Mouse (Mus musculus) left cerebral cortex, postnatal 14 days (tissue): ENCODE results near the gene Lysmd4. TPM values are rescaled to one million over a fixed set of nuclear protein-coding genes. Genes with fewer than 3 reads are reported as not detected.

Experiments used
- DNase-seq, 2 experiments: peaks; one replicate each; pipeline ENCODE4 v3.0.0; 2021 to 2022; ENCODE audit warnings: low spot score in 2 of 2, mixed read lengths in 1 of 2
- intact Hi-C: fragments of 180-260 bp; cut with DNase I; formaldehyde crosslinking; loops from one replicate; pipeline ENCODE4 v1.15.1; 2025
- long read RNA-seq, 2 experiments: library from polyadenylated mRNA; stranded (forward); transcript quantifications; one replicate each; pipeline ENCODE4 v2.0.0; 2021
- total RNA-seq, 2 experiments: library from RNA; stranded (reverse); gene quantifications; 2 replicates each; pipeline ENCODE4 v1.2.3; 2021

Lysmd4 gene
- total RNA-seq, result 10 to 100 TPM; 33.3 to 39.3 TPM
- long read RNA-seq, experiment 1, transcript Lysmd4-202 (4 exons, 3,319 nt), result major isoform, 26 of 80 reads
- long read RNA-seq, experiment 1, transcript Lysmd4-201 (3 exons, 2,898 nt), result minor isoform, 8 of 80 reads
- long read RNA-seq, experiment 1, partial matches to known transcripts, result 13 of 80 reads
- long read RNA-seq, experiment 1, other reads (novel, unspliced or antisense), result 28 of 80 reads
- long read RNA-seq, experiment 2, transcript Lysmd4-202 (4 exons, 3,319 nt), result major isoform, 14 of 84 reads
- long read RNA-seq, experiment 2, transcript Lysmd4-208 (3 exons, 551 nt), result minor isoform, 5 of 84 reads
- long read RNA-seq, experiment 2, transcript Lysmd4-201 (3 exons, 2,898 nt), result minor isoform, 10 of 84 reads
- long read RNA-seq, experiment 2, partial matches to known transcripts, result 15 of 84 reads
- long read RNA-seq, experiment 2, other reads (novel, unspliced or antisense), result 36 of 84 reads

DNA sequence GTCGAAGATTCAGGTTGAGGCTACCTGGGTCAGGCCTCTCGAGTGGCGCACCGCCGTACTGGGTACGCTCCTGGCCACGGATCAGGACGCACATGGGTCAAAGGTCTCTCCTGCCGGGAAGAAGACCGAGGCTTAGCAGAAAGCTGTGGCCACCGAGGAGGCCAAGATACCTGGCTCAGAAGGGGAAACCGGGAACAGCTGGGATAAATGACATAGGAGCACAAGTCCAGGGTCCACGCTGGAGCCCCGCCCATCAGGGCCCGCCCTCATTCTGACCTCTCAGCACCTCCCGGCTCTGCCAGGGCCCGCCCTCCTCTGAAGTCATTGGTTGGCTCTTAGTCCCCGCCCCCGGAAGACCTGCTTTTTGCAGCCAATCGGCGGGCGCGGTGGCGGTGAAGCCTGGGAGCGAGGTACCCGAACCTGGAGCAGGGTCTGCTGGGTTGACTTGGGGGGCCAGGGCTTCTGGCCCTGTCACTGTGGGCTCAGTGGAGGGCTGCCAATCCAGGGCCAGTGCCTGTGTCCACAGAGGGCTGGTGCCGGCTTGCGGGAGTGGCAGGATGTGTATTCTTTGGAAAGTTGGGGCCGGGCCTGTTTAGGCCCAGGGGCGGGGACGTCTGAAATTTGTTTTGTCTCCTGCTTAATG is at the start of gene Lysmd4:
Gene Lysmd4, plus strand, starts transcription at position 325 of the 643 bp plus-strand sequence.
- intact Hi-C loops, result no loop called here

DNA sequence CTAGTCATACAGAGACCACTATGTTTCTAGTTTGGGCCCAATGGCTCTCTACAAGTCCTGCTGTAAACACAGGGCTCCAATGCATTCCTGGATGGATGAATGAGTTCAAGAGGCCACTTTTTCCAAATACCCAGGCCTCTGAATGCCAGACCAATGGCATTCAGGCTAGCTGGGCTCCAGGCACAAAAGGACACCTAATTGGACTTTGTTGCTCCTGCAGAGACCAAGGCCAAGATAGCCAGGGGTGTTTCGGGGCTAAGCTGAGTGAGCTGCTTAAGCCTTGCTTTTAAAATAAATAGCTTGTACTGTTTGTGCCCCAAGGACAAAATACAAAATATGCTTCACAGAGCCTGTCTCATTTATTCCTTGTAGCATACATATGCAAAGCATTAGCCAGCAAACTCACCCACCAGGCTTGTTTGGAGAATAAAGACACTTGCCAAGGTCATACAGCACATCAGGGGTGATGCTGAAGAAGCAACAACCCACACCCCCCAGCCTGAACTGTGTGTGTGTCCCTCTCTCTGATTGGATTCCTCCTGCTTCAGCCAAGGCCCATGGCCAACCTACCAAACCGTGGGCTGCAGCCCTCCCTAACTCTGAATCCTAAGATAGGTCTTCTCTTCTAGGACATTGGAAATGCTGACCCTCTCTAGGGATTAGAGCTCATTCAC is 48.7 kb upstream of the Lysmd4 start:
- no peak for DNase-seq
- intact Hi-C loops, result no loop called here

More for the DNA sequence above, at the start of gene Lysmd4:
- DNase-seq, result peak; percentile 95

DNA sequence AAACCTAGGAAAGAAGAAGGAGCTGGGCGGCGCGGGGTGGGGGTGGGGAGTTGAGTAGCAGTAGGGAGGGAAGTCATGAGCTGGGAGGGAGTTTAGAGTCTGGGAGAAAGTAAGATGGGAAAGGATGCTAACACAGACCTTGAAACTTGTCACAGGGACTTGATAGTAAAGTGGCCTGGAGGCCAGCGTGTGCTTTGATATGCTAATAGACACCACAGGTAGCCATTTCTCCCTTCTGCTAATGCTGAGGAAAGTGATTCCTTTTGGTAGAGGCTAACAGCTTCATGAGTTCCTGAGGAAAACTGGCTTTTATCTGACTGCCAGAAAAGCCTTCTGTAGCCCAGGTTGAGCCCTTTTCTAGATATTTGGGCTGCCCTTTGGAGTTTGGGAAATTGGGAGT is 38.6 kb upstream of the Lysmd4 start:
- intact Hi-C loops, result no loop called here
- DNase-seq, result no peak

DNA sequence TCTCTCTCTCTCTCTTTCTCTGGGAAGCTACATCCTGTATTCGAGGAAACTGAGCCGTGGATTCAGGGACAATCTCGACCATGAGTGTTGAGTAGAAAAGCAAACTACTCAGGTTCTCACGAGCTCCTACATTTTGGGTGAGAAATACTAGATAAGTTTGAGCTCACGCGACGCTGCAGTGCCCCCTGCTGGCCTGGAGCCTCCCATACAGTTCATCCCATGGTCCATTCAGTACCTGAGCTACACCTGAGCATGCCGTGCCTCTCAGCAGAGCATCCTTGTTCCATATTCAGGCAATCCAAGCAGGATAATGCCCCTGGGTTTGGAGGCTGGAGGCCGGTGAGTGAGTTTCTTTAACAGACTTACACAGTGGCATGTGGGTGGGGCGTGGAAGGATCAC is 22.9 kb upstream of the Lysmd4 start:
- peak; percentile 62 to 72 for DNase-seq
- intact Hi-C loops, result loop anchor here (1.0 to 5.0 kb wide), 2 partner anchors 357 to 377 kb away; no protein-coding TSS in a partner anchor

DNA sequence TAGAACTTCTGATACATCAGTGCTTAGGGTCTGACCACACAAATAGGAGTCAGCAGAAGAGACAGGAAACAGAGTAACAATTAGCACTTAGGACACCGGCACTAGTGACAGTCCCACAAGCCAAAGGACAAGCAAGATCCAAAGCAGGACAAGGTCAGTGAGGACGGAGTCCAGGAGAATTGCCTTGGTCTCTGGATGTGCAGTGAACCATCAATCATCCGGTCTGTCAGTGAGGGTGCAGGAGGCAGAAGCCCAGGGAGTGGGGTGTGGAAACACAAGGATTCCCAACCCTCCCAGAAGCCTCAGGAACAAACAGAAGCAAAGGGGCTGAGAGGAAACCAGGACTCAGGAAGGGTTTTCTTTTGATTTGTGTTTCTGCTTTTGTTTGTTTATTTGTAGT is 18.7 kb upstream of the Lysmd4 start:
- intact Hi-C loops, result loop anchor here (10.0 kb wide), 1 partner anchor 489 kb away; no protein-coding TSS in a partner anchor
- DNase-seq, result no peak

DNA sequence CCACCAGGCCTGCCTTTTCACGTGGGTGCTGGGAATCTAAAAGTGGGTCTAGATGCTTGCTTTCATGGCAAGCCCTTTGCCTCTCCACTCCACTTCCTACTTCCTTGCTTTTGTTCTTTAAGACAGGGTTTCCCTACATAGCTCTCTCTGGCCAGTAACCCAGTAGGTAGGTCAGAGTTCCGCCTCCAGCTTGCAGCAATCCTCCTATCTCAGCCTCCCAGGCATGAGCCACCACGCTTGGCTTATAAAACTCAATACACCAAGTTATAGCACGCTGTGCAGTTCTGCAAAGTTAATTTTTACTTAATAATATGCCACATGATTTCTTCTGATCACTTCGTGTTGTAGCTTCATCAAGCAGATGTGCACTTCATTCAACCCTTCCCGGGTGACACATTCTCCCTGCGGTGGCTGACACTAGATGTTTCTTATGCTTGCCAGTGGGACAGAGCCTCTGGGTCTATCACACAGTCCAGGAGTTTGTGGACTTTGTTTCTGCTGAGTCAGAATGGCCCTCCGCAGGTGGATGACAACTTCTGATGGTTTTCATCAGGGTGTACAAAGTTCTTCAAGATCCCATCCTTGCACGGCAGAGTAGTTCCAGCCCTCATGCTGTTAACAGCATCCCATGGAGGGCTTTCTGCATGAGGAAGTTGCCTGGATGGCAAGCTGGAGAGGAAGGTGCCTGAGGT is 16.5 kb upstream of the Lysmd4 start:
- intact Hi-C loops, result loop anchor here (10.0 kb wide), 1 partner anchor 491 kb away; no protein-coding TSS in a partner anchor
- no peak for DNase-seq

DNA sequence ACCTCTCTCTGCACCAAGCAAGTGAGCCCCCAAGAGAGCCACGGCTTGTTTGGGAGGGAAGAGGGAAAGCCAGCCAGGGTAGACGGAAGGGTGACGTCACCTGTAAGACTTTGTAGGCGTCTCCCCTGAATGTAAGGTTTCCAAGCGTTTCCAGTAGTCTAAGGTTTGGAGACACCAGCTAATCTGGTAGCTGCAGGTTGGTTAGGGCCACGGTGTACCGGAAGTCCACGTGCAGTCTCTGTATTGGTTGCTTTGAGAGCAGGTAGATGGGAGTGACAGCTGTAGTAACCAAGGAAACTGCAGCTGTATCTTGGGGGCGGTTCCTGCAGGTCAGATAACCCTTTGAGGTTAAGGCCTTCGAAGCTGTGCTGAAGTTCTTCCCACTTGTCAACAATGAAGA is 15.8 kb upstream of the Lysmd4 start:
- intact Hi-C loops, result loop anchor here (10.0 kb wide), 1 partner anchor 492 kb away; no protein-coding TSS in a partner anchor
- no peak for DNase-seq

DNA sequence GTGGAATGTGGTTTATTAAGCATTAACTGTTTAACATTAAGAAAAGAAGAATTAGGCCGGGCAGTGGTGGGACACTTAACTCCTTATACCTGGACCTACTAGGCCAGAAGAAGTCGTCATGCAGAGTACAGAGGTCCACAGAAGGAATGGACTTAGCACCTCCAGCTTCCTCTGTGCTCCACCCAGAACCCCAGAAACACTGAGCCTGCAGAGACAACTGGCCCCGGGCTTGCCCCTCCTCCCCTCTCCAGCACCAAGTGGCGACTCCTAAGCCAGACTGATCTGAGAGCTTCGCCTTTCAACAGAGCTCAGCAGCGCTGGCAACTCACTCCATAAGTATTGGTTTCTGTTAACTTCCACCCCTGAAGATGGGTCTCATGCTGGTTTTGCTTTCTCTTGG is 14.6 kb upstream of the Lysmd4 start:
- DNase-seq, result no peak
- intact Hi-C loops, result loop anchor here (10.0 kb wide), 1 partner anchor 493 kb away; no protein-coding TSS in a partner anchor

DNA sequence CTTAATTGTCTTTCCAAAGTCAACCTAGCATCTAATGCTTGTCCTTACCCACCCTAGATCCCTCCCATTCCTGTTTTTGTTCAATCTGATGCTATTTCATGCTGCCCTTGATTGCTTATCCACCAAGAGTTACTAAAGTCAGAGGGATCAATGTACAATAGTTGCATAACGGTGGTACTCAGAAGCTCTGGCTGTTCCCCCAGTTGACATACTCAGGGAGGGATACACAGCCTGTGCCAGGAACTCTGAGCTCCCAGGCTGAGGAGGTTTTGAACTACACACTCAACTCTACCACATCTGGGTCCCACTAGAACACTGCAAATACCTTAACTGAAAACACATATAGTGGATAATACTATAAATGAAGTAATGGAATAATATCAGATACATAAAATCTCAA is 14.0 kb upstream of the Lysmd4 start:
- intact Hi-C loops, result loop anchor here (10.0 kb wide), 1 partner anchor 494 kb away; no protein-coding TSS in a partner anchor
- no peak for DNase-seq

DNA sequence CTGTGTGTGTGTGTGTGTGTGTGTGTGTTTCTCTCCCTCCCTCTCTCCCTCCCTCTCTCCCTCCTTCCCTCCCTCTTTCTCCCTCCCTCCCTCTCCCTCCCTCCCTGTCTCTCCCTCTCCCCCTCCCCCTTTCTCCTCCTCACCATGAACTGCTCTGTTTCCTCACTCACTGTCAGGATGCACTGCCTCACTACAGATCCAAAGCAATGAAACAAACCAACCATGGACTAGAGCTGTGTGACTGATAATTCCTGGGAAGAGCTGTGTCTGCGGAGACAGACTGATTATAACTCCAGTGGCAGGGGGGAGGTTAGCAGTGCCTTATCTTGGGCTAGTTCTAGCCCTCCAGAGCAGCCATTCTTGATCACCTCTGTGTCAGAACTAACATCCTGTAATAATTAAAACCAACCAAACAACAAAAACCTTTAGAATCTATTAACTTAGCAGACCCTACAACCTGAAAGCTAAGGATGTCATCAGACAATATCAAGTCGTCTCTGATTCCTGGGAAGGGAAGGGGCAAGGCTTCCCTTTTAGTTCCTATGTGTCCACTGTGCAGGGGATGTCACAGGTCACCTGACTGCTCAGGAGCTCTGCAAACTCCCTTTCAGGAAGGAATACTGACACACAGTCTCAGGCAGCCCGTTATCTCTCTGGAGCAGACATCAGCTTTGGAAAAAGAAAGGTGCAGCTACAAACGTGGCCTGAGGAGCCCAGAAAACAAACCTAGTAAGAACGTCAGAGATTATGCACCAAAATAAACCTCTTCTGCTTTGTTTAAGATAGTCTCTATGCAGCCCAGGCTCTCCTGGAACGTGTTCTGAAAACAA is 12.1 kb upstream of the Lysmd4 start:
- DNase-seq, result no peak
- intact Hi-C loops, result no loop called here

DNA sequence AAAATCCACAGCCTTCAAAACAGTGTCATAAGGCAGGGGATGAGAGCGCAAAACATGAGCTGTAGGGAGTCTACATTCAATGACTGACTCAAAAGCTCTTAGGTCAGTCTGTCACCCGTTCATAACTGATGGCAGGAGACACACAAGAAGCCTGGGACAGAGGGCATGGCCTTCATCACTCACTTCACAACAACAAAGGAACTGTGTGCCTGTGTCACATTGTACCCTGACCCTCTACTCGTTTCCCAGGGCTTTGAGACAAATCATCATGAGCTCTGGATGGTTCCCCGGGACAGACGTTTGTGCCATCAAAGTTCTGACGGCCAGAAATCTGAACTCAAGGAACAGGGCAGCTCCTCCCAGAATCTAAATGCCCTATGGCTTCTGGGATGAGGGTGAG is 11.0 kb upstream of the Lysmd4 start:
- intact Hi-C loops, result no loop called here
- DNase-seq, result no peak

DNA sequence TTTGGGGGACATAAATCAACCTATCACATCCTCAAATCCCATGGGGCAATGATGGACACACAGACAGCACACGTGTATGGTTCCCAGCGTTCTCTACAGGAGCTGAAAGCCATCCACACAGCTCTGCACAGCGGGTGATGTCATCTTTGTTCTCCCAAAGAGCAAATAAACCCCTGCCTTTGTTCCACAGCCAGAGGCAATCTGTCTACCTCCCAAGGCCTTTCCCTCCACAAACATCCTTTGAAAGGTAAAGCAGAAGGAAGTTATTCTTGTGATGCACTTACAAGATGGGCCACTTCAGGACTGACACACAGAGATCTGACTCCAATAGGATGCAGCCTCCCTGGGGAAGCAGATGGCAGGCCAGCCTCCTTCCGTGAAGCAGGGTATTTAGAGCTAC is 10.4 kb upstream of the Lysmd4 start:
- DNase-seq, result no peak
- intact Hi-C loops, result no loop called here

DNA sequence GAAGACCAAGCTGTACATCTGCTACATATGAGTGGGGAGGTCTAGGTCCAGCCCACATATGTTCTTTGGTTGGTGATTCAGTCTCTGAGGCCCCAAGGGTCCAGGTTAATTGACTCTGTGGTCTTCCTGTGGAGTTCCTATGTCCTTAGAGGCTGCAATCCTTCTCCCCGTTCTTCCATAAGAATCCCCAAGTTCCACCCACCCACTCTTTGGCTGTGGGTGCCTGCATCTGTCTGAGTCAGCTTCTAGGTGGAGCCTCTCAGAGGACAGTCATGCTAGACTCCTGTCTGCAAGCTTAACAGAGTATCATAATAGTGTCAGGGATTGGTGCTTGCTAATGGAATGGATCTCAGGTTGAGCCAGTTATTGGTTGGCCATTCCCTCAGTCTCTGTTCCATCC is 8.8 kb upstream of the Lysmd4 start:
- no peak for DNase-seq
- intact Hi-C loops, result no loop called here

DNA sequence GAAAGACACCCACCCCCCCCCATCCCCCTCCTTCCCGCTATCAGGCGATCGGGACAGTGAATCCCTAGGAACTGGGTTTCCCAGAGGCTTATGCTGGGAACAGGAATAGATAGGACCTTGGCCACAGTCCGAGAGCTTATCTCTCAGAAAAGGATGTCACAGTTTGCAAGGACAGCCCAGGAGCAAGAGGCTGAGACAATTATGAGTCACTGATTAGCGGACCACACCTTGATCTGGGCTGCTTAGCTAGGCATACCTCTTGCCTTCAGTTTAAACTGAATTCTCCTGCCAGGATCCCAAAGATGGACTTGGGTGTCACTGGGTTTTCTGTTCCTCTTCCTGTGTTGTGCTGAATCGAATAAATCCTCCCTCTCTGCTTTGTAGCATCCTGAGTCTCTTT is 6.0 kb upstream of the Lysmd4 start:
- intact Hi-C loops, result no loop called here
- no peak for DNase-seq

DNA sequence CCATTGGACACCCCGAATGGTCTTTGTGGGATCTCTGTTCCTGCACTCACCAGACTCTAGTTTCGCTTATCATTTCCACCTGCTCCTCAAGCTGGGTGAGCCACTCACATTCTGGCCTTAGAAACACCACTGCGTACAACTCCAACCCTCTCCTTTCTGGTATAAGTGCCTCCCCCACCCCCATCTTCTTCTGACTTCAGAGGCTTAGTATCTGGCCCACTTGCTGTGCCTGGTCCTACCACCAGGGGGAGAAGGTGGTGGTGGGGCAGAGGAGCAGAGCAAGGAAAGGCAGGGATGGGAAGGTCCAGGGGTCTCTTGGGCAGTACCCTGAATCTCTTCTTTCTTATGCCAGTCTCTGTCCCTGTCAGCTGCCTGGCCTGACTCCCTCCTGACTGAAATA is 5.3 kb upstream of the Lysmd4 start:
- DNase-seq, result peak in 1 of 2 experiments; percentile 50
- intact Hi-C loops, result no loop called here

DNA sequence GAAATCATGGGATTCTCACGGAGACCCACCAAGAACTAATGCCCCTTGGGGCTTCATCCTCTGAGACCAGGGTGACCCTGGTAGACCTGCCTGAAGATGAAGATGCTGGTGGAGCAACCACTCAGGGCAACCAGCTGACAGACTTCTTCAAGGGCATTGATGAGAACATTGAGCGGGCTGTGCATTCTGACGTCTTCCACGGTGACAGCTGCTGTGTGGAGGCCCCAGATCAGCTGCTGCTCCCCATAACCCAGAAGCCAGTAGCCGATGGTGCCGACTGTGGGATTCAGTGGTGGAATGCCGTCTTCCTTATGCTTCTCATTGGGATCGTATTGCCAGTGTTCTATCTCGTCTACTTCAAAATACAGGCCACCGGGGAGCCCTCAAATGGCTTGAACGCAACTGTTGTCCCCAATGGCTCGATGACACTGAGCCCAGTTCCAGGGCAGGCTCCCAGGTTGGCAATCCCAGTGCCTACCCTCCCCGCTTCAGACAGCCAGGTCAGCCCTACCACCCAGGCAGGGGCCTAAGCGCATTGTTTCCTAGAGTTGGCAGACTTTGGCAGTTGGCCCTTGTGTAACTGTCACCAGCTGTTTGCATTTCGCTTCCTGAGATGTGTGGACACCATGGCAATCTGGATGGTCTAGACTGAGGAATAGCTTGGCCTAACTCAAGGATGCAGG is 3.7 kb downstream of the Lysmd4 start:
- intact Hi-C loops, result loop anchor here (5.0 kb wide), 1 partner anchor 406 kb away; no protein-coding TSS in a partner anchor
- no peak for DNase-seq

DNA sequence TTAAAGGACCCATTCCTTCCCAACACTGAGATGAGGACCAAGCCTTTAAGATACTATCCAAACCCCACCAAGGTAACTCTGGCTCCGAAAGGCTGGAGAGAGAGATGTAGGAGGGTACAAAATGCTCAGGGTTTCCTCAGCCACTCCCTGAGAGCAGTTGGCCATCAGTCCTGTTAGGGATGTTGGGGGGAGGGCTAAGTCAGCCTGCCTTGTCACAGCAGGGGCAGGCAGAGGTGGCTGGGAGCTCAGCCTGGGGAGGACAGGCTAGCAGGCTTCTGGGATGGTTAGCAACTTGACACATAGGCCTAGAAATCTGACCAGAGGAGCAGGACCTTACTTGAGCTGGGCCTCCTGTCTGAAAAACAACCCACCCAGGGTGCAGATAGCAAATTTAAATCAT is 5.2 kb downstream of the Lysmd4 start:
- DNase-seq, result no peak
- intact Hi-C loops, result loop anchor here (5.0 kb wide), 1 partner anchor 405 kb away; no protein-coding TSS in a partner anchor

DNA sequence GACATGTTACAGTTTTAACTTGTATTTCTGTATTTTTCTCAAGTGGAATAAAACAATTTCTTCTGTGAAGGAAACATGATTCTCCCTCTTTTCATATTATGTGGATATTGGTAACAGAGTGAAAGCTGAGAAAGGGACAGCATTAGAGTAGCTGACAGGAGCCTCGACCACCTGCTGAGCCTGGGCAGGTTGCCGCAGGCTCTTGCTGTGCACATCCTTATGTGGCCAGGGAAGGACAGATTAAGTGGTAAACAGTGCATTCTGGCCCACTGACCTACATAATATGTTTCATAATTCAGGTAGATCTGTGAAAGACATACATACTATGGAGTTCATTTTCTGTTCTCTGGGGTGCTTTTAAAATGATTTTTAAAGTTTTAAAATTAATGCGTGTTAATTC is 6.0 kb downstream of the Lysmd4 start:
- intact Hi-C loops, result loop anchor here (5.0 kb wide), 1 partner anchor 404 kb away; no protein-coding TSS in a partner anchor
- no peak for DNase-seq
